Mouse (Mus musculus) E14TG2a.4 (cell line): Measurements from ENCODE around the gene Galk2.

Experiments used
- H3K27me3 ChIP-seq: 2 replicates; pipeline ENCODE4 v1.6.1; 2014; ENCODE audit warnings: low read length, control low read depth; ENCODE audit not compliant: insufficient read depth
- H3K36me3 ChIP-seq: 2 replicates; pipeline ENCODE4 v1.6.1; 2014; ENCODE audit warnings: low read length, control low read depth; ENCODE audit not compliant: insufficient read depth
- H3K4me1 ChIP-seq: replicated peaks from 2 replicates; pipeline ENCODE4 v1.6.1; 2014; ENCODE audit warnings: low read depth, low read length, control low read depth
- H3K4me3 ChIP-seq: replicated peaks from 2 replicates; pipeline ENCODE4 v1.5.1; 2014; ENCODE audit warnings: mild to moderate bottlenecking, low read length
- H3K9me3 ChIP-seq: 2 replicates; pipeline ENCODE4 v1.6.1; 2014; ENCODE audit warnings: low read length, control low read depth
- CTCF ChIP-seq: conservative IDR thresholded peaks from 2 replicates; pipeline ENCODE4 v1.5.1; 2014; ENCODE audit warnings: low read length
- NANOG ChIP-seq: IDR thresholded peaks from 2 replicates; pipeline ENCODE4 v1.6.1; 2014; ENCODE audit warnings: borderline replicate concordance, low read length, mixed read lengths
- POU5F1 ChIP-seq: IDR thresholded peaks from 2 replicates; pipeline ENCODE4 v1.6.1; 2014; ENCODE audit warnings: low read length, borderline replicate concordance

The Galk2 gene

DNA sequence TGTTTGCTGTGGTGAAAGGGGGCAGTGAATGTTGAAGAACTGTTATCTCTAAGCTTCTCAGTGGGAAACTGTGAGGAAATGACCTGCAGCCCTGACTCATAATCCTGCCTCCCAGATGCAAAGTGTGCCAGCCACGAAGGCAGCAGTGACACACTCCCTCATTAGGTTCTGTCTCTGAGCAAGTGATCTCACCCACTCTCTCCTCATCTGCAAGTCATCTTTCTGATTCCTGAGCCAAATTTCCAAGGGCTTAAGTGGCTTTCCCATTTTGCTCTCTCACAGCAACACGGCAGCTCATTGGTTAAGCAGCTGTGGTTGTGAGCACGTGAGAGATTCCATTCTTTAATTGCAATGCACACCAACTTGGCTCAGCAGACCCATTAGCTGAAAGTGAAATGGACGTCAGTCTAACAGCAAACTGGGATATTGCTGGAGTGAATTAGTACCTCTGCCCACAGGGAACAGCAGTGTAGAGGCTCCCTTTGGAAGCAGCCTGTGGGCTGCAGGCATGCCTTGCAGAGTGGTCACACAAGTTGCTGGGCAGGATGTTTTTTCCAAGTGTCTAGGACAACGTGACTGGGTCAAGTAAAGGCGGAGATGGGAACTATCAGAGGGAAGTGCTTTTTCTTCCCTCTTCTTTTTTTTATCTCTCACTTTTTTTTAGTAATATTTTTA is 82.3 kb downstream of the Galk2 start:
- no peaks in the 10 kb centered on the region for H3K27me3 ChIP-seq
- no peaks in the 10 kb centered on the region for H3K4me1 ChIP-seq
- TF ChIP-seq NANOG (no peak), POU5F1 (no peak), CTCF (no peak)
- H3K9me3 ChIP-seq = no peaks in the 10 kb centered on the region
- H3K36me3 ChIP-seq = peaks cover 14% of the 10 kb centered on the region; the same call in 1 of the 2 replicates
- H3K4me3 ChIP-seq = no peak overlapping the region

DNA sequence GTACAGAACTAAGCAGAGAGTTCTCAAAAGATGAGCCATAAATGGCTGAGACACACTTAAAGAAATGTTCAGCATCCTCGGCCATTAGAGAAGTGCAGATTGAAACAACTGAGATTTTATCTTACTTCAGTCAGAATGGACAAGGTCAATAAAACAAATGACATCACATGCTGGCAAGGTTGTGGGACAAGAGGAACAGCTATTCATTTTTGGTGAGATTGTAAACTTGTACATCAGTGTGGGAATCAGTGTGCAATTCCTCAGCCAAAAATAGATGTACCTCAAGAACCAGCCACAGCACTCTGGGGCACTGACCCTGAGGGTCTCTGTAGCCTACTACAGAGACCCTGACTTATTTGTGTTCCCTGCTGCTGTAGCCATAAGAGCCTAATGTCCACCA is 84.4 kb downstream of the Galk2 start:
- TF ChIP-seq NANOG (no peak), POU5F1 (no peak), CTCF (no peak)
- no peaks in the 10 kb centered on the region for H3K27me3 ChIP-seq
- no peaks in the 10 kb centered on the region for H3K4me1 ChIP-seq
- H3K4me3 ChIP-seq = no peak overlapping the region
- peaks cover 28% of the 10 kb centered on the region for H3K36me3 ChIP-seq
- no peaks in the 10 kb centered on the region for H3K9me3 ChIP-seq

DNA sequence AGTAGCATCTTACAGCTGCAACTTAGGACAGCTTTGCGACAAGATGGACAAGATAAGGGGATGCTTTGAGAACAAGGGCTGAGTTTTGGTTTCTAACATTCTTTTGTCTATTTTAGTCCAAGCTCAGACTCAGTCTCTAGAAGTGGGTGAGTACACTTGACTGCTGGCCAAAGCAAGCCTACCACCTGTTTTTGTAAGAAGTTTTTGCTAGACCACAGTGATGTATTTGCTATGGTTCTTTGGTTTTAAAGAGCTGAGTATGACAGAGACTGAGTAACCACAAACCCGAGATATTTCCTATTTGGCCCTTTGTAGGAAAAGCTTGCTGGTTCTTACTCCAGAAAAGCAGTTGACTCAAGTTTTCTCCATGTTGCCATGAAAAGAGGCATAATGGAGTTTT is 89.3 kb downstream of the Galk2 start:
- no peaks in the 10 kb centered on the region for H3K27me3 ChIP-seq
- H3K4me1 ChIP-seq = no peaks in the 10 kb centered on the region
- peaks cover 38% of the 10 kb centered on the region for H3K36me3 ChIP-seq
- H3K4me3 ChIP-seq = no peak overlapping the region
- H3K9me3 ChIP-seq = peaks cover 20% of the 10 kb centered on the region
- no peak for TF ChIP-seq POU5F1
- TF ChIP-seq NANOG = no peak
- no peak for TF ChIP-seq CTCF

DNA sequence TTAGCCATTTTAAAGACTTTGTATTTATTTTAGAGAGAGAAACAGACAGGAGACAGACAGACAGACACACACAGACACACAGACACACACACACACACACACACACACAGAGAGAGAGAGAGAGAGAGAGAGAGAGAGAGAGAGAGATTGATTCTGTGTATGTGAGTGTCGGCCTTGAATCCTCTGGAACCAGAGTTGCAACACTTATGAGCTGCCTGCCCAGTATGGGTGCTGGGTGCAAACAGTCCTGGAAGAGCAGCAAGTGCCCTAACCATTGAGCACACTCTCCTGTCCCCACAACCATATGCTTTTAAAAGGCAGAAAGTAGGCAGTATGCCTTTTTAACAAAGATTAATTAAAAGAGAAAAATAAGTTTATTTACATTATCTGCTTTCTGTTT is 109.9 kb downstream of the Galk2 start:
- Histone ChIP-seq H3K27me3 (no peaks in the 10 kb centered on the region), H3K4me3 (no peak overlapping the region), H3K9me3 (peaks cover 47% of the 10 kb centered on the region), H3K4me1 (0 out of 2 replicates have a peak, but pooled peaks cover 3% of the 10 kb centered on the region), H3K36me3 (peaks cover 25% of the 10 kb centered on the region)
- TF ChIP-seq CTCF (no peak), NANOG (no peak), POU5F1 (no peak)

DNA sequence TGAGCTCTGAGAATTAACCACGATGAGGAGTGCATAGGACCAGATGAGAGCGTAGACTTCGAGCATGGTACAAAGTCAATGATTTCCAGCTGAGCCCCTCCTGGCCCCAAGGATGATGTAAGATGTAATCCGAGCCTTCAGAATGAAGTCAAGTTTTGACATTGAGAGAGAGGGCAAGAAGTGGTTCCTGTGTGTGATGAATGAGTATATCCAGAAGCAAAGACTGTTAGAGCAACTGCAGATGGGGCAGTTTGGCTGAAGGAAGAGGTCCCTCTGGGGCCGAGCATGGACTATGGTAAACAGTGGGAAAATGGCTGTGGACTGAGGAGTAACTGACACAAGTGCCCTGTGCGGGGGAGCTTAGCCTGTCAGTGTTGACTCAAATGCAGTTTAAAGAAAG is 114.3 kb downstream of the Galk2 start:
- H3K4me1 ChIP-seq = peaks cover 21% of the 10 kb centered on the region
- no peak for TF ChIP-seq CTCF
- no peak for TF ChIP-seq NANOG
- H3K9me3 ChIP-seq = peaks cover 16% of the 10 kb centered on the region
- H3K36me3 ChIP-seq = no peaks in the 10 kb centered on the region; the same call in 1 of the 2 replicates
- no peaks in the 10 kb centered on the region for H3K27me3 ChIP-seq
- H3K4me3 ChIP-seq = no peak overlapping the region

DNA sequence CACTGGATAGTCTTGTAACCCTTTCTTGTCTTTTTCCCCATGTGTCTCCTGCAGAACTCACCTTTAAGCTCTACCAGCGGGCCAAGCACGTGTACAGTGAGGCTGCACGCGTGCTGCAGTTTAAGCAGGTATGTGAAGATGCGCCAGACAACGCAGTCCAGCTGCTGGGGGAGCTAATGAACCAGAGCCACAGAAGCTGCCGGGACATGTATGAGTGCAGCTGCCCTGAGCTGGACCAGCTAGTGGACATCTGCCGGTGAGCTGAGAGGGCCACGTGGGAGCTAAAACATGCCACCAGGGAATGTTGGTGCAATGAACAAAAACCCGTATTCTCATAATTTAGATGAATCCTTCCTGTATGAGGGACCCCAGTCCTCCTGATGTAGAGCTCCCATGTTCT is 116.3 kb downstream of the Galk2 start:
- H3K4me3 ChIP-seq = no peak overlapping the region
- no peaks in the 10 kb centered on the region for H3K27me3 ChIP-seq
- peaks cover 16% of the 10 kb centered on the region for H3K9me3 ChIP-seq
- peaks cover under 1% of the 10 kb centered on the region for H3K36me3 ChIP-seq
- H3K4me1 ChIP-seq = peaks cover 21% of the 10 kb centered on the region
- TF ChIP-seq CTCF (no peak), POU5F1 (no peak), NANOG (no peak)

DNA sequence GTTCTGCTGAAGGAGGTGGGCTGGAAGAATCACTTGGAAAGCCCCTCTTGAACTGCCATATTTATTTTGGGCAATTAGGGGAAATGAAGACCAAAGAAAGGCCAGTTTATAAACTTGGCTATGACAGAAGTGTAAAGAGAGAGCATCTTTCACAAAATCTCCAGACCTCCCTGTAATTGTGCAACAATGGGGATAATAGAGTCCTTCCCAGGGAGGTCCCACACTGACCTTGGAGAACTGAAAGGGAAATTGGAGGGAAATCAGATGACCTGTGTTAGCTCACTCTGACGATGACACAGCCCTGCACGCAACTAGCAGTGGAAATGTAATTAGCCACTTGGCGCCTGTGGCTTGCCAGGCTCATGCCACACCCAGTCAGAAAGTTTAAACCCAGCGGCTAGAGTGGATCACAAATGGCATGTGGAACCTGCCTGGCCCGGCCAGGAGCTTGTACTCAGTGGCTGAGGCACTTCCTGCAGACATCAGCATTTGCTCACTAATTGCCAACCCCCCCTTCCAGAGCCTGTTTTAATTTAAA is 117.0 kb downstream of the Galk2 start:
- H3K27me3 ChIP-seq = no peaks in the 10 kb centered on the region
- TF ChIP-seq NANOG = peak; percentile 15; the same call in 1 of the 2 replicates
- no peak for TF ChIP-seq POU5F1
- TF ChIP-seq CTCF = no peak
- H3K9me3 ChIP-seq = peaks cover 16% of the 10 kb centered on the region
- peaks cover 7% of the 10 kb centered on the region for H3K36me3 ChIP-seq
- H3K4me1 ChIP-seq = peaks cover 21% of the 10 kb centered on the region
- H3K4me3 ChIP-seq = no peak overlapping the region

DNA sequence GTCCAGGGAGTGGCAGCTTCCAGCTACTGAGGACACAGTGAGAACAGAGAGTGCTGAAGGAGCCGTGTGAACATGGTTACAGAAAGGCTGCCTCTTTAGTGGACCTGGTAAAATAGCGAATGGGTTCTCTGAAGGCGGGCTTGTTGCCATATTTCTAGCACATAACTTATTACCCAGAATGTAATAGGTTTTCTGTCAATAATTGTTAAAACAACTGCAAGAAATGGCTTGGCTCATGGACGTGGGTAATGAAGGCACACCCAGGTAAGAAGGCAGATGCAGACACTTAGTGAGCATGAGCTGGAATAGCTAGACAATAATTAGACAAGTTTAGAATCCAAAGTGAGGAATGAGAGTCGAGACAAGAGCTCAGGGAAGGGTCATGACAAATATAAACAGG is 143.4 kb downstream of the Galk2 start:
- Histone ChIP-seq H3K4me3 (no peak overlapping the region), H3K36me3 (no peaks in the 10 kb centered on the region), H3K27me3 (no peaks in the 10 kb centered on the region), H3K9me3 (no peaks in the 10 kb centered on the region), H3K4me1 (no peaks in the 10 kb centered on the region)
- TF ChIP-seq NANOG (no peak), CTCF (no peak), POU5F1 (no peak)

DNA sequence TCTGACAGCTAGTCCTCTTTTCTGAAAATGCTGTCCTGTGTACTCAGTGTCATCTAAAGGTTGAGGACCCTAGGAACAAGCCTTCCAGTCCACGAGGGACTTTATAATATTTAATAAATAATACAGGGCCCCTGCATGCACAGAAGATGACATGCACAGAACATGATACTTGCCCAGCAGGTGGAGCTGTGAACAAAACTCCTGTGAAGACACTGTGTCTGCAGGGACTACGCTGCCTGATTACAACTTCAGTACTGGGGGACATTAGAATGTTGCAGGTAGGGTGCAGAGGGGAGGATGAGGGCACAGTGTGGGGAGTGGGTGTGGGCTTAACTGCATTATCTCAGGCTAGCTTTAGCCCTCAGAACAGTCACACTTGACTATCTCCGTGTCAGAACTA is 147.2 kb downstream of the Galk2 start:
- Histone ChIP-seq H3K27me3 (no peaks in the 10 kb centered on the region), H3K9me3 (no peaks in the 10 kb centered on the region)
- TF ChIP-seq NANOG (no peak), CTCF (no peak), POU5F1 (no peak)

More for the DNA sequence above, 147.2 kb downstream of the Galk2 start:
- Histone ChIP-seq H3K4me3 (no peak overlapping the region), H3K4me1 (no peaks in the 10 kb centered on the region), H3K36me3 (no peaks in the 10 kb centered on the region)
